Comparison of ENCODE assay signal across 18 mouse cellular contexts in the genomic region with DNA sequence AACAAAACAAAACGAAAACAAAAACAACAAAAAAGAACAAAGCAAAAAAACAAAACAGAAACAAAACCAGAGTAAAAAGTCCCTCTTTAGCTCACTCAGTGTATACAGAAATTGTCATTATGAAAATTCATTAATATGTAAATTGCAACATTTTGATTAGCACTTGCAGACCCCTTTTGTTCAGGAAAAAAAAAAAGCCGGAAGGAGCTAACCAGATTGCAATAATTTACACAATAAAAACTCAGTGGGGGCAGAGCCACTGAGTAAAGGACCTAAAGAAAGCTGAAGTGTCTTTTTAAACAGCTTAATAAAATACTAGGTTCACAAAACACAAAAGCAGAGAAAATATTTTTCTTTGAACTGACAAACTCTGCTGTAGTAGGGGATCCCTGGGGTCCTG.
"Had no signal": no experiment of that assay in that cellular context is flagged by ENCODE, and none has a peak within 500 bp of the region (broad histone marks: within the 10 kb centered on the region; RNA-seq: fewer than 3 reads in every experiment).

No protein-coding gene starts in this region.

- H3K9ac ChIP-seq: liver, postnatal 0 days; lung, embryonic 15.5 days; midbrain, embryonic 12.5 days; neural tube, embryonic 12.5 days; stomach, embryonic 15.5 days had no signal

- H3K36me3 ChIP-seq: lung, embryonic 15.5 days; midbrain, embryonic 12.5 days; neural tube, embryonic 12.5 days; stomach, embryonic 15.5 days had no signal

- H3K4me2 ChIP-seq: lung, embryonic 15.5 days; midbrain, embryonic 12.5 days; neural tube, embryonic 12.5 days; stomach, embryonic 15.5 days had no signal

- H3K4me1 ChIP-seq: lung, embryonic 15.5 days; megakaryocyte, embryonic 14.5 days; midbrain, embryonic 12.5 days; stomach, embryonic 15.5 days had no signal

- DNase-seq: liver, postnatal 0 days; lung, adult 2 months; lung, postnatal 14 days; lung, postnatal 36 days; midbrain, embryonic 14.5 days; right cerebral cortex, postnatal 25 days; thymus, adult 2 months; thymus, postnatal 25 days; thymus, postnatal 4 days had no signal

- H3K27me3 ChIP-seq: lung, embryonic 15.5 days; megakaryocyte, embryonic 14.5 days; midbrain, embryonic 12.5 days; neural tube, embryonic 12.5 days; stomach, embryonic 15.5 days had no signal

- ATAC-seq: liver, postnatal 0 days; lung, postnatal 0 days; midbrain, embryonic 16.5 days had no signal

- H3K9me3 ChIP-seq: lung, embryonic 15.5 days; stomach, embryonic 15.5 days had no signal

- H3K4me3 ChIP-seq: lung, embryonic 15.5 days; megakaryocyte, embryonic 14.5 days; midbrain, embryonic 12.5 days; neural tube, embryonic 12.5 days; stomach, embryonic 15.5 days had no signal

- H3K27ac ChIP-seq: lung, embryonic 15.5 days; macrophage; midbrain, embryonic 12.5 days; neural tube, embryonic 12.5 days; stomach, embryonic 15.5 days; stomach, postnatal 0 days had no signal
